Mouse (Mus musculus) midbrain, embryonic 15.5 days (tissue): Measurements from ENCODE around the gene Scgb1a1. TPM values are rescaled to one million over a fixed set of nuclear protein-coding genes. Genes with fewer than 3 reads are reported as not detected.

Experiments used
- ATAC-seq: fragments of 200-750 bp; cut with Nextera tagmentation; replicated peaks from 2 replicates; pipeline ENCODE4 v1.8.0; 2017; ENCODE audit warnings: moderate TSS enrichment
- H3K27ac ChIP-seq: fragments of 300-500 bp; sonication (generic); 2 replicates; pipeline ENCODE4 v1.5.1; 2015; ENCODE audit warnings: mild to moderate bottlenecking, inconsistent platforms
- H3K27me3 ChIP-seq: fragments of 300-500 bp; sonication (generic); replicated peaks from 2 replicates; pipeline ENCODE4 v1.6.1; 2015; ENCODE audit warnings: inconsistent platforms
- H3K36me3 ChIP-seq: fragments of 300-500 bp; sonication (generic); replicated peaks from 2 replicates; pipeline ENCODE4 v1.6.1; 2015; ENCODE audit warnings: inconsistent platforms
- H3K4me1 ChIP-seq: fragments of 300-500 bp; sonication (generic); 2 replicates; pipeline ENCODE4 v1.6.1; 2015; ENCODE audit warnings: inconsistent platforms
- H3K4me2 ChIP-seq: fragments of 300-500 bp; sonication (generic); 2 replicates; pipeline ENCODE4 v1.6.1; 2015; ENCODE audit warnings: inconsistent platforms, mild to moderate bottlenecking, moderate library complexity
- H3K4me3 ChIP-seq: fragments of 300-500 bp; sonication (generic); 2 replicates; pipeline ENCODE4 v1.5.1; 2015; ENCODE audit warnings: mild to moderate bottlenecking, inconsistent platforms
- H3K9ac ChIP-seq: fragments of 300-500 bp; sonication (generic); 2 replicates; pipeline ENCODE4 v1.6.1; 2015; ENCODE audit warnings: mild to moderate bottlenecking, inconsistent platforms
- H3K9me3 ChIP-seq: fragments of 300-500 bp; sonication (generic); 2 replicates; pipeline ENCODE4 v1.6.1; 2016; ENCODE audit warnings: inconsistent platforms
- WGBS: fragments of 180-500 bp; shearing (Covaris S2); methylation state at CpG from one replicate; pipeline ENCODE4 v1.1.7; 2015; ENCODE audit warnings: mixed read lengths; 5-methylcytosine and 5-hydroxymethylcytosine counted together
- polyA plus RNA-seq: library from polyadenylated mRNA; unstranded; fragments of >200 nt; fragmentation: Nextera tagmentation; extraction: Ambion mirVana; gene quantifications from 2 replicates; pipeline ENCODE4 v1.2.1, GENCODE M21; 2015

Gene Scgb1a1
- polyA plus RNA-seq, 1 experiment from 2014 or later: not detected

DNA sequence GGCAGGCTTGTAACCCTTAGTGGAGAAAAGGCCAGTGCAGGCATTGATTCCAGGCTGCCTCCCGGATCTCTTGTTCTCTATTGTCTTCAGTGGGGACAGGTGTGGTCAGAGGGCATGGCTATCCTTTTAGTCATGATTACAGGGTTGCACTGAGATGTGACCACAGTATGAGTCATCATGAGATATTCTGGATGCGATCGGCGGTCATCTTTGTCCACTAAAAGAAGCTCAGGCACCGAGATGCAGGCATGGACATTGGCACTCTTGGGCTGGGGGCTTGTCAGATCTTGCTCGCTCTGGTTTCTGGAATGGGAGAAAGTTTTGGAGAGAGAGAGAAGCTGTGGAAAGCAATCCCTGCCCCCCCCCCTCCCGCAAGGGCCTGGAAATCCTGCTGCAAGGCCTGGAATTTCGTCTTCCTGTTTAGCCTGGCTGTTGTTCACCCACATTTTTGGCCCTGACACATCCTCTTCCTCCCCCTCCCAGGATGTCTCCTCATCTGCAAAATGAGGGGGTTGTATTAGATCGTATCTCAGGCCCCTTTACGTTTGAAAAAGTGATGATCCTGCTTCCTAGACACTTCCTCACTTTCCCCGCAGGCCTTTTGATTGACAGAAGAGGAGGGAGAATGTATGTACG is 13.9 kb downstream of the Scgb1a1 start:
- Histone ChIP-seq H3K4me3 (no peak overlapping the region), H3K27ac (no peak overlapping the region), H3K9ac (no peak overlapping the region), H3K27me3 (no peaks in the 10 kb centered on the region), H3K4me1 (0 out of 2 replicates have a peak, but pooled peaks cover 3% of the 10 kb centered on the region), H3K9me3 (no peaks in the 10 kb centered on the region), H3K4me2 (no peak overlapping the region), H3K36me3 (no peaks in the 10 kb centered on the region)
- ATAC-seq: no peak
- 82% methylated on average over 12 of the region's 12 CpGs for WGBS

DNA sequence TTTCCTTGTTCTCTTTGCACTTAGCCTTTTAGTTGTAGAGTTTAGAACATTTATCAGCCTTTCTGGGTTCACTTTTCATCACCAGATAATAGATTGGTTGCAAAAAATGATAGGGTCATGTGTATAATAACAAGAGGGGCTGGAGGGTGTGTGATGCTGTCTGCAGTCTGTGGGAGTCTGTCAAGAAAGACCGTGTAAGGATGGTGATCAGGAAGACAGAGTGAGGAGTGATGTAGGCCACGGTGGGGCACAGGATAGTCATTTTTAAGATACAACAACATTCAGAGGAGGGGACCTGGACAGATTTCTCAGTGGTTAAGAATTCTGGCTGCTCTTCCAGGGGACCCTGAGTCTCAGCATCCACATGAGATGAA is 15.6 kb downstream of the Scgb1a1 start:
- Histone ChIP-seq H3K9me3 (no peaks in the 10 kb centered on the region), H3K27me3 (no peaks in the 10 kb centered on the region), H3K4me1 (0 out of 2 replicates have a peak, but pooled peaks cover 3% of the 10 kb centered on the region), H3K36me3 (no peaks in the 10 kb centered on the region), H3K4me2 (no peak overlapping the region), H3K4me3 (no peak overlapping the region), H3K27ac (no peak overlapping the region), H3K9ac (no peak overlapping the region)
- ATAC-seq: no peak
- 85% methylated on average over 2 of the region's 2 CpGs for WGBS

DNA sequence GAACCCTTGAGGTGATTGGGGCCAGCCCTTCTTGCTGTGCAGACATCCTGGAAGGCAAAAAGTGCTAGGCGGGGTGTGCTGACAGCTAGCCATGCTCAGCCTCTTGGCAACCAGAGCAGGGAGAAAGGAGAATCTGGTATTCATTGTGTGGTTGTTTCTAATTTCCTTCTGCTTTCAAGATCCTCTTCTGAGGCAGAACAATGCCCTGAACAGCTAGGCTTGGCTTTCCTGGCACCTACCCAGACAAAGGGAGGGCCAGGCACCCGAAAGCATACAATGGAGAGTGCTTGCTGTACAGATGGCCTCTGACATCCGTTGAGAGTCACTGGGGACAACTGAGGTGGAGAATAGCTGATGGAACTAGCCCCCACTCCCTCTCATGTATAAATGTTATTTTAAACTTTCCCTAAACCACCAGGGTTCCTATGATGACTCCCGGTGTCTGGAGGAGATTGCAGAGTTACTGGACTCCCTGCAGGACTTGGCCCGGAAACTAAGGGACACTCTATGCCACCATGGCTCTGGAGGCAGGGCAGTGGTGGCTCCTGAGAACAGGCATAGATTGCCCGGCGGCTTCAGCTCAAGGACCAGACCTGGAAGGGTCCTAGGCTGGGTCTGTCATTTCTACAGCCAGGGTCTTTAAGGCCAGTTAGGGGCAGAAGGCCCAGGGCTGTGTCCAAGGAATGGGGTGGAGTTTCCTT is 16.2 kb downstream of the Scgb1a1 start:
- H3K27ac ChIP-seq: no peak overlapping the region
- WGBS: 51% methylated on average over 7 of the region's 7 CpGs
- H3K4me3 ChIP-seq: no peak overlapping the region
- H3K27me3 ChIP-seq: no peaks in the 10 kb centered on the region
- H3K9ac ChIP-seq: no peak overlapping the region
- no peak overlapping the region for H3K4me2 ChIP-seq
- no peaks in the 10 kb centered on the region for H3K9me3 ChIP-seq
- peaks cover 3% of the 10 kb centered on the region for H3K4me1 ChIP-seq
- H3K36me3 ChIP-seq: no peaks in the 10 kb centered on the region
- ATAC-seq: no peak

GRCm38 (mm10) chr19:9070316-9070715 is 17.4 kb downstream of the Scgb1a1 start:
- H3K4me1 ChIP-seq: peaks cover 15% of the 10 kb centered on the region
- no peaks in the 10 kb centered on the region for H3K36me3 ChIP-seq
- 92% methylated on average over 2 of the region's 2 CpGs for WGBS
- no peak overlapping the region for H3K27ac ChIP-seq
- ATAC-seq: no peak
- no peak overlapping the region for H3K4me2 ChIP-seq
- H3K9ac ChIP-seq: no peak overlapping the region
- no peak overlapping the region for H3K4me3 ChIP-seq
- H3K9me3 ChIP-seq: no peaks in the 10 kb centered on the region
- H3K27me3 ChIP-seq: no peaks in the 10 kb centered on the region

GRCm38 (mm10) chr19:9069687-9070307 is 18.0 kb downstream of the Scgb1a1 start:
- H3K4me1 ChIP-seq: peaks cover 15% of the 10 kb centered on the region

DNA sequence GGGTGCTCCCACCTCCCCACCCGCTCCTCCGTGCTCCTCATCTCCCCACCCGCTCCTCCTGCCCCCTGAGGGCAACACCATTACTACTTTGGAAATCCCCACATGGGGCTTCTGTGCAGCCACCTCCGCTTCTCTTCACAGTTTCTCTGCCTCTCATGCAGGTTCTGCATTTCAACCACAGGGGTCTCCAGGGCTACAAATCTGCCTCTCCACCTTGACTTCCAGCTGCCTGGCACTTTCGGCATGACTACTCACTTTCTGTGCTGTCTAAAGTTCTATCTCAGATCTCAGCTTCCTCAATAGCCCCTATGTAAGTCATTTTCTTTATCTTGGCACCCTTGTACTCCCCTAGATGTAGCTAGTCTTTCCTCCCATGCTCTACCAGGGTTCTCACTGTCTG is 20.5 kb downstream of the Scgb1a1 start:
- H3K9ac ChIP-seq: no peak overlapping the region
- peaks cover 15% of the 10 kb centered on the region for H3K4me1 ChIP-seq
- H3K27me3 ChIP-seq: no peaks in the 10 kb centered on the region
- H3K27ac ChIP-seq: no peak overlapping the region
- 86% methylated on average over 5 of the region's 5 CpGs for WGBS
- no peaks in the 10 kb centered on the region for H3K36me3 ChIP-seq
- ATAC-seq: no peak
- H3K9me3 ChIP-seq: no peaks in the 10 kb centered on the region
- H3K4me2 ChIP-seq: no peak overlapping the region
- no peak overlapping the region for H3K4me3 ChIP-seq

More at GRCm38 (mm10) chr19:9069687-9070307, 18.0 kb downstream of the Scgb1a1 start:
- Histone ChIP-seq H3K9ac (no peak overlapping the region), H3K4me3 (no peak overlapping the region), H3K27ac (no peak overlapping the region), H3K9me3 (no peaks in the 10 kb centered on the region), H3K4me2 (no peak overlapping the region), H3K36me3 (no peaks in the 10 kb centered on the region), H3K27me3 (no peaks in the 10 kb centered on the region)
- 68% methylated on average over 8 of the region's 8 CpGs for WGBS
- no peak for ATAC-seq

GRCm38 (mm10) chr19:9065621-9066561 is 21.9 kb downstream of the Scgb1a1 start:
- Histone ChIP-seq H3K27me3 (no peaks in the 10 kb centered on the region), H3K4me3 (no peak overlapping the region), H3K4me1 (peaks cover 15% of the 10 kb centered on the region), H3K9me3 (no peaks in the 10 kb centered on the region), H3K36me3 (no peaks in the 10 kb centered on the region), H3K27ac (peak overlapping the region; percentile 67), H3K4me2 (no peak overlapping the region), H3K9ac (no peak overlapping the region)
- ATAC-seq: peak; percentile 93
- 64% methylated on average over 9 of the region's 9 CpGs for WGBS

- no peak for ATAC-seq
- Histone ChIP-seq H3K4me3 (no peak overlapping the region), H3K27me3 (no peaks in the 10 kb centered on the region), H3K4me2 (no peak overlapping the region), H3K4me1 (peaks cover 13% of the 10 kb centered on the region), H3K36me3 (no peaks in the 10 kb centered on the region), H3K9me3 (no peaks in the 10 kb centered on the region), H3K9ac (no peak overlapping the region), H3K27ac (no peak overlapping the region)
- 92% methylated on average over 3 of the region's 3 CpGs for WGBS
Observed at GRCm38 (mm10) chr19:9063831-9064230, 23.9 kb downstream of the Scgb1a1 start.

GRCm38 (mm10) chr19:9062822-9063221 is 24.9 kb downstream of the Scgb1a1 start:
- Histone ChIP-seq H3K27me3 (no peaks in the 10 kb centered on the region), H3K27ac (no peak overlapping the region), H3K4me1 (peaks cover 13% of the 10 kb centered on the region), H3K9me3 (no peaks in the 10 kb centered on the region), H3K4me2 (no peak overlapping the region), H3K36me3 (no peaks in the 10 kb centered on the region), H3K4me3 (no peak overlapping the region), H3K9ac (no peak overlapping the region)
- 94% methylated on average over 2 of the region's 2 CpGs for WGBS
- no peak for ATAC-seq

- peaks cover 10% of the 10 kb centered on the region for H3K4me1 ChIP-seq
- no peak for ATAC-seq
- WGBS: 88% methylated on average over 8 of the region's 8 CpGs
- no peaks in the 10 kb centered on the region for H3K36me3 ChIP-seq
- no peaks in the 10 kb centered on the region for H3K9me3 ChIP-seq
- H3K4me2 ChIP-seq: no peak overlapping the region
- no peak overlapping the region for H3K9ac ChIP-seq
- no peaks in the 10 kb centered on the region for H3K27me3 ChIP-seq
- H3K27ac ChIP-seq: no peak overlapping the region
- H3K4me3 ChIP-seq: no peak overlapping the region
Observed at GRCm38 (mm10) chr19:9061221-9061893, 26.4 kb downstream of the Scgb1a1 start.

GRCm38 (mm10) chr19:9060103-9060502 is 27.7 kb downstream of the Scgb1a1 start:
- H3K36me3 ChIP-seq: no peaks in the 10 kb centered on the region
- H3K9me3 ChIP-seq: no peaks in the 10 kb centered on the region
- H3K4me2 ChIP-seq: no peak overlapping the region
- no peak overlapping the region for H3K4me3 ChIP-seq
- H3K4me1 ChIP-seq: no peaks in the 10 kb centered on the region
- no peaks in the 10 kb centered on the region for H3K27me3 ChIP-seq
- no peak overlapping the region for H3K9ac ChIP-seq
- WGBS: 68% methylated on average over 4 of the region's 4 CpGs
- ATAC-seq: no peak
- H3K27ac ChIP-seq: no peak overlapping the region
